Mouse (Mus musculus): ENCODE results near the gene Panx1. TPM values are rescaled to one million over a fixed set of nuclear protein-coding genes. Genes with fewer than 3 reads are reported as not detected.

The Panx1 gene
- total RNA-seq, 2 experiments from 2014 or later: 31.2 to 39.3 TPM

DNA sequence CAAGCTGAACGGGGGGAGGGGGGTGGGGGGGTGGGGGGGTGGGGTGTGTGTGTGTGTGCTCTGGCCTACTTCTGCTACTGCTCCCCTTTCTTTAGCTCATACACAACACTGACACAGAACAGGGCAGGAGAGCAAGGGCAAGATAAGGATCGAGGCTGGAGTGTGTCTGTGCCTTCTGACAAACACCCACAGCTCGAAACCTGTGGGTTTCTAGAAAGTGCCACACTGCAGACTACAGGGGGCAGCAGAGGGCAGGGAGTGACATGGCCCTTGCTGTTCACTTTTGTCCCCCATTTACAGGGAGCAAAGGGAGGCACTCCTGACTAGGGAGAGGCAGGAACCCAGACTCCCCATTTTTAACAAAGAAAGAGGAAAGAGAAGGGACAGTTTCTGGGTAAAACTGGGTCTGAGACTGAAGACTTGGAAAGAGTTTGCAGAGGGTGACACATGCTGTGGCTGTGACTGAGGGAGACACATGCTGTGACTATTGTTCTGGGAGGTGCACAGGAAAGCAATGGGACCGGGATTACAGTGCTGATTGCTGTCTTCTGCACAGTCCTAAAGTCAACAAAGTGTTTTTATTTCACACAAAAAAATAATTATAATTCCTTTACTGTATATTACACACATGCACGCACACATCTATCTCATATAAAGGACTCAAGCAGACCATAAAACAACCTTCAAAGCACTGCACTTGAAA, 16.1 kb downstream of the Panx1 start:
- intact Hi-C loops (cut with DNase I): loop anchor here (2.0 to 5.0 kb wide), 2 partner anchors 138 to 182 kb away; no protein-coding TSS in a partner anchor
- peak in 1 of 2 experiments; percentile 67 for DNase-seq

DNA sequence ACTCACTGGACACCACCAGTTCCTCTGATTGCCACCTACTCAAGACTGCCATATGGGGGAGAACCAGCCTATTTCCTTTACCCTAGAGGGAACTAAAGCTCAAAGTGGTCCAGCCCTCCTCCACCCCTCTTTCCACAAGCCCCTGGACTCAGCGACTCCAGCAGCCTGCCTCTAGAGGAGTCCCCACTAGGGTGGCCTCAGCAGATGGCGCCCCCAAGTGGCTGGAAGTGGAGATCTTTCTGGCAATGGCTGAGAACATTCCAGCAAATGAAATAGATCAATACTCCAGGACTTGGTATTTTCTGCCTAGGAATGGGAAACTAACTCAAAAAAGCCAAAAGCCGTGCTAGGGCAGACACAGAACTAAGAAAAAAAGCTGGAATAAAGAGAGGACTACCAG, 17.6 kb downstream of the Panx1 start:
- no peak for DNase-seq
- intact Hi-C loops (cut with DNase I): loop anchor here (2.0 to 5.0 kb wide), 2 partner anchors 140 to 183 kb away; no protein-coding TSS in a partner anchor

DNA sequence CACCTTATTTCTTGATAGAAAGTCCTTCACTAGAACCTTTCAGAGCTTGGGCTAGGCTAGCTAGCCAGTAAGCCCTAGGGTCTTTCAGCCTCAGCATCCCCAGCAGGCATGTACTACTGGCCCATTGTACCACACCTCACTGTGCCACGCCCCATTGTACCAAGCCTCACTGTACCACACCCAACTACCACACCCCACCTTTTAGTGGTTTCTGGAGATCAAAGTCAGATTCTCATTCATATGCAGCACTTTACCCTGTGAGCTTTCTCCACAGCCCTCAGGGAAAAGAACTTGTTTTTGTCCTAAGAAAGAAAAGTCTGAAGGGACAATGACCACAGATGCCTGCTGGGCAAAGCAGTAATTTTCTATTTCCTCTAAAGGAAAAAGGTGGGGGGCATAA, 22.2 kb downstream of the Panx1 start:
- intact Hi-C loops (cut with DNase I): no loop called here
- DNase-seq: no peak

DNA sequence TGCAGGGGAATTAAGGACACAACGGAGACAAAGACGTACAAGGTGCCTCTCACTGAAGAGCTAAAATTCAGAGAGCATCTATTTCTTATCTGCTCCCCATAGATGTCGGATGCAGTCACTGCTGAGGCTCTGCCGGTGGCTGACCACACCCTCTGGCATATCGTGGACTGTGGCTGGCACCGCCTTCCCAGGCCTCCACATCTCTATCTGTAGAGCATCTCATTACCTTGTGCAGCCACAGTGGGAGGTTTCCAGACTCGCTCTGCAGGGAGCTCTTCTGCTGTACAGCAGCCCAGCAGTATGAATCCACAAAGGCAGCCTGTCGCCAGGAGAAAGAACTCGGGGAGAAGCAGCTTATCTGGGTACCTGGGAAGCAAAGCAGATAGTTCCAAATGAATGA, 24.1 kb downstream of the Panx1 start:
- DNase-seq: no peak
- intact Hi-C loops (cut with DNase I): no loop called here

DNA sequence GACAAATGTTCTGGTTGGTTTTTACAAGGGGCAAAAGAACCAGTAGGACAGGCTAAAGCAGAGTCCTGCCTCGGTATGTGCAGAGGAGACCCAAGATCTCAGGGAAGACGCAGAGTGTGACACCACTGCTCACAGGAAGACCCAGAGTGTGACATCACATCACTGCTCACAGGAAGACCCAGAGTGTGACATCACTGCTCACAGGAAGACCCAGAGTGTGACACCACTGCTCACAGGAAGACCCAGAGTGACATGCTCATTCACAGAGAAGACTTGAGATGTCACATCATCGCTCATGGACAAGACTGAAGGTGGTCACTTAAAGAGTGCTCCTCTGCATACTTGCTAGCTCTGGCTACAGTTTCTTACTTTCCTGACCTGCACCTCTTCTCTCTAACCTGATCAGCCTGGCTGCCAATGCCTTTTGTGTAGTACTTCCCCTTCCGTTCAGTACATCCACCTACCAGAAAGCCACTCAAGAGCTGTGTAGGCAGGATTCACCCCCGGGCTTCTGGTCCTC, 24.7 kb downstream of the Panx1 start:
- no peak for DNase-seq
- intact Hi-C loops (cut with DNase I): no loop called here

DNA sequence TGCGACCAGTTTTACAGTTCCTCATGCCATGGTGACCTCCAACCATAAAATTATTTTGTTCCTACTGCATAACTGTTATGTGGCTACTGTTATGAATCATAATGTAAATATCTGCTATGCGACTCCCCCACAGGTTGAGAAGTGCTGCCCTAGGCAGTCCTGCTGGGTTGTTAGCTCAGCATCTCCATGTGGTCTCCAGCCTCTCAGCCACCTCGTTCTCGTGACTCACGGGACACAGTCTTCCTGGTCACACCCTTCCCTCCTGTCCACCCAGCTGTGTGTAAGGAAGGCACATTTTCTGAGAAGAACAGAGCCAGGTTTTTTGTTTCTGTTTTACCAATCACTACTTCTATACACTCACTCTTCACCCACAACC, 26.5 kb downstream of the Panx1 start:
- intact Hi-C loops (cut with DNase I): loop anchor here (10.0 kb wide), 2 partner anchors 154 to 244 kb away; partner anchors contain the start of genes 1700012B09Rik and Gpr83
- no peak for DNase-seq

DNA sequence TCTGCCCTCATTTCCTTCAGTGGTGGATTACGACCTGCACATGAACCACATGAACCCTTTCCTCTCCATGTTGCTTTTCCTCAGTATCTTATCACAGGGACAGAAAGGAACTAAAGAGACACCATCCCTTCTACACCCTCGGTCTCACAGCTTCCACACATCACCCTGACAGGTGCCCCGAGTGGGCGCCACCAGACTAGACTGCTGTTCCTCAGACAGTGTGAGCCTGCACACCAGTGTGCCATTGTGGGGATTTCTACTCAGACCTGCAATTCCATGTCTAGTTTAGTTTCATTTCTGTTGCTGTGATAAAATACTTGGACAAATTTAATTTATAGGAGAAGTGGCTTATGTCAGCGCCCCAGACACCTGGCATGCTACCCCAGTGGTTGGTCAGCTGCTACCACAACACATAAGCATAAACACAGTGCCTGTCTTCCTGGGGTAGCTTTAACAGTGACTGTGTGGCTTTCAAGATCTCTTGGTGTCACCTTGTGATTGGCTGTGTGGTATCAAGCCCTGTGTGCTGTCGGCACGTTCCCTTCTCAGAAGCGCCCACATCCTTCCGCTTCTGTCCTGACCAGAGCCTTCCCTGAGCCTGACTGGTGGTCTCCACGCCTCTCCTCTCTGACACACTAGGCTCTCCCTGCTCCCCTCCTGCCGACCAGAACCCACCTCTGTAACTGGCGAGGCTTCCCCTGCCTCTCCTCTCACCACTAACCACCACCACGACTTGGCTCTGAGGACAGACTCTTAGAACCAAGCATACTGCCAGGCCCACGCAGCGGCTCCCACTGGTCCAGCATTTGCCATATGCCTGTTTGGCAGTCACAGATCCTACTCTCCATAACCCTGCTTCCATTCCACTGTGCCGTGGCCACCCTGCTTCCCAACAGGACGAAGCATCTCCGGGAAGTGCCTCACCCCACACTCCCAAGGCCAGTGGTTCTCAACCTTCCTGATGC, 27.2 kb downstream of the Panx1 start:
- intact Hi-C loops (cut with DNase I): loop anchor here (10.0 kb wide), 2 partner anchors 153 to 243 kb away; partner anchors contain the start of genes 1700012B09Rik and Gpr83

DNA sequence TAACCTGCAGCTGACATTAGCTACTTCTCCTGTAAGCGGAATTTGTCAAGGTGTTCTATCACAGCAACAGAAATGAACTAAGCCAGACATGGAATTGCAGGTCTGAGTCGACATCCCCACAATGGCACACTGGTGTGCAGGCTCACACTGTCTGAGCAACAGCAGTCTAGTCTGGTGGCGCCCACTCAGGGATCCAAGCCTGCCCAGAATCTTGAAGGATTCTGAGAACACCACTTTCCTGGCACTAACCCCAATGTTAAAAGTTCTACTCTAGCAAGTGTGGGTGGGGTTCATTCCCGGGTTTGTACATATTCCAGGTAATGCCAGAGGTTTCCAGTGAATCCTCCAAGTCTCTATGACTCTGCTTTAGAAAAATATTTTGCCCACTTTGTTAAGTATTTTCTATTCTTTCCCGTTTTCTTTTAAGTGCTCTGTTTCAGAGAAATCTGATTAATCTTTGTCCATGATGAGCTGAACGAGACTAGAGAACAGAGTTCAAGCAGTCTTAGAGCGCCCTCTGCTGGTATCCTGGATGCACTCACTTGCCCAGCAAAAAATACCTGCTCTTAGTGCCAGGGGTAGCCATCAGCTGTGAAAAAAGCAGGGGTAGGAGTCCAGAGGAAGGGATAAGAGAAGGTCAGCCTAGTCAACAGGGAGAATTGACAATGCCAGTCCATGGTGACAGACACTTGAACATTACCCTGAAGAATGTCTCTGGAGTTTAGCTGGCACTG, 29.9 kb downstream of the Panx1 start:
- intact Hi-C loops (cut with DNase I): loop anchor here (10.0 kb wide), 2 partner anchors 151 to 241 kb away; partner anchors contain the start of genes 1700012B09Rik and Gpr83
- peak in 1 of 2 experiments; percentile 53 for DNase-seq

More for the DNA sequence above, 27.2 kb downstream of the Panx1 start:
- no peak for DNase-seq

DNA sequence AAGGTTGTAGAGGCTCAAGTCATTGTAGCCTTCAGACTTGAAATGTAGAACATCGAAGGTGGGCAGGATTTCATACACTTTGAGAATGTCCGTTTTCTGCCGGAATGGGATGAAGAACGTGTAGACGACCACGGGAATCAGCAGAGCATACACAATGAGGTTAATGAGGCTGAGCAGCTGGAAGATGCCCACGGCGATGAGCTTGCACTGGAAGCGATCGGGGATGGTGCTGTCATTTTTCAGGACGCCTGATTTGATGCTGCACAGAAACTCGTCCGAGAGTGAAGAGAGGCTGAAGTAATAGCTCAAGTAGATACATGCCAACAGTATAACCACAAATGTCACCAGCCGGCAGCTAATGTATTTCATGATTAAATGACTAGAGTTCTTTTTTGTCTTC, 37.7 kb downstream of the Panx1 start:
- DNase-seq: no peak
- intact Hi-C loops (cut with DNase I): no loop called here

DNA sequence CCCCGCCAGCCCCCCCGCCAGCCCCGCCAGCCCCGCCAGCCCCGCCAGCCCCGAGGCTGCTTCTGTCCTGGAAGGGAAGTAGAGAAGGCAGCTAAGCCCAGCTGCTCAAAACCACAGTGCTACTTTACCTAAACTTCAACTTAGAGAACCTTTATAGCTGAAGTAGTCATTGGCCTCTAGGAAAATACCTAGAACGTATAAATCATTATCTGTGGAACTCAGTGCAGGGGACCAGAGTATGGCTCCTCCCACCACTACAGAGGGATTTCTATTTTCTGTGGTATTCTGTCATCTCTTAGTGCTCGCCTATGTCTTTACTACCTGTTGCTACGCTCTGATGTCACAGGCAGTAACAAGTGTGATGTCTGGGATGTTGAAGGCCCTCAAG, 41.0 kb downstream of the Panx1 start:
- intact Hi-C loops (cut with DNase I): no loop called here

DNA sequence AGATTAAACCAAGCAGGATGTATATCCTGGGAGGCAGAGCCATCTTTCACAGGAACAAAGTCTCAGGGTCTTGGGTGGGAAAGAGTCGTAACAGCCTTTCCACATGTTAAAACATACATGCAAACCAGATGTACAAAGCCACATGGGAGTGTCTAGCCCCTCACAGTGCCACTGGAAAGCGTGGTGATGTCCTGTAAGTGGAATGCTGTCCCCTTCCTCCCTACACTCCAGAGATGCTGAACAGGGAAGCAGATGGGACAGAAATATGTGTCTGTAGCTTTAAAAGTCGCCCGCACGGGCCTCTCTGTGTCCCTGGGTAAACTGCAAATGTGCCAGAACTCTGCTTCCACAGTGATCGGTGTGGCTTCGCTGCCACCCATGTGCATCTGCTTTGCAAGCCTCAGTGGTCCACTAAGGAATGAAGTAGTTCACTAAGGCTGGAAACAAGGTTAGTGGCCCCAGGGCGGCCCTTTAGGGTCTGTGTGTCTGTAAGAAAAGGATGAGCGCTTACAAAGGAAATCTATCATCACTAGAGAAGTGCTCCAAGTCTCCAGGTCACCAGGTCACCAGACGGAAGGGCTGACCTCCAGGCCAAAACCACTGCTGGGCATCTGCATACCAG, 41.5 kb downstream of the Panx1 start:
- DNase-seq: no peak
- intact Hi-C loops (cut with DNase I): no loop called here

More for the DNA sequence above, 41.0 kb downstream of the Panx1 start:
- no peak for DNase-seq

DNA sequence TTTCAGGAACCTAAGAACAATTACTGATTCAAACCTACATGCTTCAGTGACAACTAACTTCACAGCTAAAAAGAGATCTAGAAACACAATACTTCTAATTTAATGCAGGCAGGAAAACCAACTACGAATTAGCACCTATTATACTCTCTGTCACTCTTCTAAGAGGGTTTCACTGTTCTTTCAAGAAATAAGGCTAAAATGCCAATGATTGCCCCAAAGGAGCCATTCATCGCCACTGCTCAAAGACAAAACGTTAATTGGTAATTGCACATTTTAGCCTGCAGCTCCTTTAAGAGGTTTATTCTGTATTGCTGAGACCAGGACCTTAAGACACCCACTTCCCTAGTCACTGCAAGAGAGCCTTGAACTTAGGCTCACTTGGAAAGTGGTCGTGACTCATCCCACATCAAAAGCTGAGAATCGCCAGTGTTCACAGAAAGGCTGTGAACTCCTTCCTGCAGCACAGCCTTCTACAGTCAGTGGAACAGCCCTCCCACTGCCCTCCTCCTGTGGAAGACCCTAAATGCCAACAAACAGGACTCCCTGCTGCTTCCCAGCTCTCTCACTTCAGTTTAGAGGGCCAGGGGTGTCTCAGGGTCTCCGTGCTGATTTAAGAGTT, 42.2 kb downstream of the Panx1 start:
- DNase-seq: no peak
- intact Hi-C loops (cut with DNase I): no loop called here

DNA sequence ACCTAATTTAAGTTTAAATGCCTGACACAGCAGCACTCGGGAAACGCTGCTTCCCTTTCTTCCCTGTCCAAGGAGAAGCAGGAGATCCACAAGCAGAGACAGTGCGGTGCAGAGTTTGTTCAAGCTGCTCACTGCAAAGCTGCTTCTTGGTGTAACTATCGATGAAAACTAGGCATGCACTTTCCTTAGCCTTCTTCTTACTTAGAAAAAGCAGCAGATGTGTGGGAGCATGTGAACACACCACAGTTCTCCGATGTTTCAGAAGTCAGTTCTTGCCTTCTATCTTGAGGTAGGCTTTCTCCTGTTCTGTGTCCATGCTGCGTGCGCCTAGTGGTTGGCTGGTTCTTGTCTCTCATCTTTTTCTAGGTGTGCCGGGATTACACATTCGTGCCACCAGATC, 46.5 kb downstream of the Panx1 start:
- intact Hi-C loops (cut with DNase I): no loop called here

DNA sequence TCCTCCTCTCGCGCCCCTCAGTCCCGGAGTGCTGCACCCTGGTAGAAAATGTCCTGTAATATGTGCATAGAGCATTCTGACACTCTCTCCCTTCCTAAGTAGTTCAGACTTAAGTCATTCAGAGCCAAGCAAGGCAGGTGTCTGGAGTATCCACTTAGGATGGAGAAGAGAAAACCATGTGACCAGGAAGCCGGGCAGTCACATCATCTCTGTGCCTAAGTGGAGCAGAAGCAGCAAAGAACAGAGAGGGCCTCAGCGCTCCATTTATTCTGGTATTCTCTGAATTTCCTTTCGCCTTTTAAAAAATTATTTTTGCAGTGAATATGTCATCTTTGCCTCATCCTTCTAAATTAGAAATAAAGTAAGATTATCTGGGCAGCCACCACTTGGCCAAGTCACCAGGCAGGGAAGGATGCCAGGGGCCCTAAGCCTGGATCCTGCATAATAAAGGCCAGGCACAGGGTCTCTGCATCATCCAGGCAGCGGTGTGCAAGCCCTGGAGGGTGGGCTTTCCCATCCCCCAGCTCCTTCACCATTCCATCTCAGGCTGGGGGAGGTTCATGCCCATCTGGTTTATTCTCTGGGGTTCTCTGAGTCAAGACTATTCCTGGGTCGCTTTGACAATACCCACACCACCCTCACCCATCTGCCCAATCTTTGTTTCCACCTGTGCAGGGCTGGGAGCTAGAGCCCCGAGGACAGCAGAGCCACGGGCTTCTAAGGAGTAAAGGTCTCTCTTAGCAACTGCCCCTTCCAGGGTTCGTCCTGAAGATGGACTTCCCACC, 47.8 kb downstream of the Panx1 start:
- no peak for DNase-seq
- intact Hi-C loops (cut with DNase I): no loop called here

More for the DNA sequence above, 46.5 kb downstream of the Panx1 start:
- DNase-seq: no peak

DNA sequence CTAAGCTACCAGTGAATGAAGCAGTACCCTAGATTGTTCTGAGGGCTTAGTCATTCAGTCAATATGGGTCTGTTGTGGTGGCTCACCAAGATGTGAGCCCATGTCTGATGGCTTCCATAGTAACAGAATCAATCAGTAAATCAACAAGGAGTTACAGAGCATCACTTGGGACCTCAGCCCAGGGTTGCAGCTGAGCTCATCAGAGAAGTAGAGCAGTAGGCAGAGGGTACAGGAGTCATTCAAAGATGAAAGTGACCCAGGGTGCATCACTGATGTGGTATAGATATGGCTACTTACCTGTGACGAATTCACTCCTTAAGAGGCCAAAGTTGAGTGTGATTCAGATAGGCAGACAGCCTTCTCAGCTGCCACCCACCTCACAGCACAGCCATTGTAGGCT, 49.8 kb downstream of the Panx1 start:
- intact Hi-C loops (cut with DNase I): no loop called here
- DNase-seq: no peak

DNA sequence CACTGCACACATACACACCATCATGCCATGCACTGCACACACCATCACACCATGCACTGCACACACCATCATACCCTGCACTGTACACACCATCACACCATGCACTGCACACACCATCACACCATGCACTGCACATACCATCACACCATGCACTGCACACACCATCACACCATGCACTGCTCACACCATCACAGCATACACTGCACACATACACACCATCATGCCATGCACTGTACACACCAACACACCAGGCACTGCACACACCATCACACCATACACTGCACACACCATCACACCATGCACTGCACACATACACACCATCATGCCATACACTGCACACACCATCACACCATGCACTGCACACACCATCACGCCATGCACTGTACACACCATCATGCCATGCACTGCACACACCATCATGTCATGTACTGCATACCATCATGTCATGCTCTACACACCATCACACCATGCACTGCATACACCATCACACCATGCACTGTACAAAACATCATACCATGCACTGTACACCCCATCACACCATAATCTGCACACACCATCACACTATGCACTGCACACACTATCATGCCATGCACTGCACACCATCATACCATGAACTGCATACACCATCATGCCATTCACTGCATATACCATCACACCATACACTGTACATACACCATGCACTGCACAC, 56.5 kb downstream of the Panx1 start:
- no peak for DNase-seq
- intact Hi-C loops (cut with DNase I): no loop called here

DNA sequence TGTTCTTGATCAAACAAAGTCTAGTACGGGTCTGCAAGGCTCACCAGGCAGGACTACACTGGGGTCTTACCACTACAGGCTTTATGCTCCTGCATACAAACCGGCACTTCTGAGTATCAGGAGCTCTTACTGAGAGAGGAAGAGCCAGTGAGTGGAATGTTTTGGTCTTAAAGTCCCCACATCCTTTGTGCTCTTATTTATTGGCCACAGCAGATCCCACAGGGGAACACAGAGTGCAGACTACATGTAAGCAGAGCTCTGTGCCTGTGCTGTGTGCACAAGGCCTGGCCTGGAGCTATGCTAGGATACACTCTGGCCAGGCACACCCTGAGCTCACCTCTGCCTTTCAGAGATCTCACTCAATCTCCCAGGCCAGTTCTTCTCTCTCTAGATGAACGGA, 62.1 kb downstream of the Panx1 start:
- DNase-seq: no peak
- intact Hi-C loops (cut with DNase I): no loop called here

DNA sequence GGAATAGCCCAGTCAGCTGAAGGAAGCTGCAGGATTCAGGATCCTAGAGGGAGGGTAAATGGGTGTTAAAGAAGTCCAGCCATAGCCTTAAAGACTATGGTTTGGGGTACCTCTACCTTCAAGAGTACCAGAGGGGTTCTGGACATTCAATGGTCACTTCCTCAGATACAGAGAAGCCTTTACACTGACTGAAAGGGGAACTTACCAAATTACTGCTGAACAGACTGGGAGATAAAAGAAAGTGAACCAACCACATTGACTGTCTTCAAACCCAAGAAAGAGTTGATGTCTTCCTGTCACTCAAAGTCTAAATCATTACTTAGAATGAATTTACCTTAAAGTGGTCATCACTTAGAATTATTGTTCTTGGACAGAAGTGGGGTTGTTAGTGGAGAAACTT, 62.6 kb downstream of the Panx1 start:
- intact Hi-C loops (cut with DNase I): no loop called here
- DNase-seq: no peak
